Mouse (Mus musculus) liver (tissue): Measurements from ENCODE around the gene Lrrc4c.

ENCODE experiments used
- DNase-seq: peaks from one replicate; pipeline ENCODE4 v3.0.0-alpha.2; 2020; ENCODE audit warnings: mixed read lengths

The Lrrc4c gene

DNA sequence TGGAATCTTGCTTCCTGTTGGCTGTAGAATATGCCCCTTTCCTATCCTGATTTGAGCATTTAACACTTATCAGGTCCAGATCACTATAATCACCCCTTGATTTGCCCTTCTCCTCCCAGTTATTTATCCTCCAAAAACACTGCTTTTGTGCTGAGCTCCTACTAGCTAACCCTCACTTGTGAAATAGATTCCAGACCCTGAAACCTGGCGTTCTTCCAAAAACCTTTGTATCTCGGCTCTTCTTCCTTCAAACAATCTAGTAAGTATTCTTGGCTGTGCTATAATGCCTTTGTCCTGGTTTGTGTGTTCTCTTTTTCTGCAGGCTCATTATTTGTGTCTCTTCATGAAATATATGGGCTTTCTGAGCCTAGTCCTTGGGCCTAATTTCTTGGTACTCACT is 1167.6 kb downstream of the Lrrc4c start:
- no peak for DNase-seq

DNA sequence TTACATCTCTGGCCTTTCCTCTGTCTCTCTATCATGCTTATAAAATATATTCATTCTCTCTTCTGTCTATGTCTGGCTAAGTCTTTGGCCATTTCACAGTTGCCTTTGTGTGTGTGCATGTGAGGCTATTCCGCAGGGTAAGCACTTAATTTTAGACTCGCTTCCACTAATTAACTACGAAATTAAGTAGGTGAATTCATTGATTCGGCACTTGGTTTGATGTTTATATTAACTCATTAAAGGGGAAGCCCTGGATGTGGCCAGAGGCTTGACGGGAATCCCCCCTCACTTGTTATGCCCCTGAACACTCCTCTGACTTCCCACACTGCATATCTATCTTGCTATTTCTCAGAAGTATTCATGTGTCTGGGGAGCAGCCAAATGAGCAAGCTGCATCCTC is 1169.6 kb downstream of the Lrrc4c start:
- no peak for DNase-seq

DNA sequence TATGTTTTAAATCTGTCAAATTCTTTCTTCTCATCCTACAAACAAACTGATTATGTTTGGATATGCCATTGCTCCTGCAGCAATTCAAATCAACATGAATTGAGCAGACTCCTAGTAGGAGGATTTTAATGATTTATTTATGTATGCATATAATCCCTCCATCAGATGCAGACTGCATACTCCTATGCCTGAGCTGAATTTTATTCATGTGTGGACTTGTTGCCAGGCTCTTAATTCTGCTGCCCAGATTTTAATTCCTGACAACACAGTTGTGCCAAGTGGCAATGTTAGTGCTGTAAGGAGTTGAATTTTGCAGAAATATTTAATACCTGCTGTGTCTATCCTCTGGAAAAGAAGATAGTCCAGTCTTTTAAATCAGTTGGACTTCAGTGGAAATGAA is 1179.1 kb downstream of the Lrrc4c start:
- no peak for DNase-seq

DNA sequence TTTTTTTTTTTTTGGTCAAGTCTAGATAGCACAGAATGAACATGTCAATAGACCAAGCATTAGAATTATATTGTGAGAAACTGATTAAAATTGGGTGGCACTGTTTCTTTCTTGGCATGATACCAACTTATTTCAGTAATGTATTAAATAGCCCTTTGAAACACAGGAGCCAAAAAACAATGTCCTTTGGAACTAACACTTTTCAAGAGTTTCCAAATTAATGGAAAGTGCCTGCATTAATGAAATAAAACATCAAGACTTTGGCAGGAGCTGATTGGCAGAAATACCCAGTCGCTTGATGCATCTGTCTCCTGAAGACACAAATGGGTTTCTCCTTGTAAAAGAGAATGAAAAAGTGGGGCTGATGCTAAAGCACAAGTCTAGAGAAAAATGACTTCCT is 1184.5 kb downstream of the Lrrc4c start:
- no peak for DNase-seq

DNA sequence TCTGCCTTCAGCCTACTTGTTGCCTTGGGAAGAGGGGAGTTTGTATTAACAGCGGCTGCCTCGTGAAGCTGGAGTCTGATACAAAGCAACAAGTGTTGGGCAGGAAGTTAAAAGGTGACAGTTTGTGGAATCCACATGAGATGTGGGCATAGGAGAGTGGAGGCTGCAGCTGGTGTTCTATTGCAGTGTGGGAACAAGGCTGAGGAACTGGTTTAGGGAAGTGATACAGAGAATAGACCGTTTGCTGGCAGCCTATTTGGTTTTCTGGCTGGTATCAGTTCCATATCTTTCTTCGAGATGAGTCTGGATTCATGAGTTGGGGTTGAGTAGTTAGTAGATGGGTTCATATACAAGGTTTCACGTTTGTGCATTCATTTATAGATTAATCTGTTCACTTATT is 1186.9 kb downstream of the Lrrc4c start:
- no peak for DNase-seq

DNA sequence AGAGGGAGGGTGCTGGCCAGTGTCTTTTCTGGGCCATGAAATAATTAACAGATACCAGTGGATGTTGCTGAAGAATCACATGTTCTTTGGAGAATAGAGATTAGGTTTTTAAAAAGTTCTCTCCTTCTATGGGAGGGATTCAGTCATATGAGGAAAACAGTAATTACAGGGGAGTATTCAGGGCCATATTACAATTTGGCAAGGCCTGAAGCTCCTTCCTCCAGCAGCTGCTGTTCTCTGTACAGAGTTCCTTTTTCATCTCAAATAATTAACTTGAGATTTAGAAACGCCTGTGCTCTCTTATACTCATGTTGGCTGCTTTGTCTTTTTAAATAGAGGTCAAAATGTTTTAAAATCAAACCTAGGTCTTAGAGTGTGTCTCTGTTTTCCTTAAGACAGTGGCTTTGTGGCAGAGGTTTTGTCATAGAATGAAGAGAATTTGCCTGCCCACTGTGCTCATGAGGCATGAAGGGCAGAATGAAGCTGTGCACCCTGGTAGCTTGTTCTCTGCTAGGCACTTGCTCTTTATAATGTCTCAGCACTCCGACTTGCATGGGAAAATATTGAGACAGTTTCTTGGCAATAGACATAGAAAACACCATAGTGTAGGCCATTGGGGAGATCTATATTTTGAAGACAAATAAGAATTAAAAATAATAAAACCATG is 1206.4 kb downstream of the Lrrc4c start:
- no peak for DNase-seq

DNA sequence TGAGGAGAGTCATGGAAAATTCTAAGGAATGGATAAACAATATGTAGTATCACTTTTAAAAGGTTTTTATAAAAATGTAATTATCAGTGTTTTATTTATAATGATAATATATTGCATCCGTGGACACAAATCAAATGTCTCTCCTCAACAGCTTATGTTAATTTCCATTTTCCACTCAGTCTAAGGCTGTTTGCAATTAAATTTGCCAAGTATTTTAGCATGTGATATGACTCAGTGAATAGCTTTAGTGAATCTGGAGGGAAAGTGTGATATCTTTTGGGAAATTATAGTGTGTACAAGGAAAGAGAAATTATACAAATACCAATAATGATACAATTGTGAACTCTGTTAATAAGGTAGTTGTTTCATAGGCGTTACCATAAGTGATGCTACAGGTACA is 1207.1 kb downstream of the Lrrc4c start:
- DNase-seq = no peak

DNA sequence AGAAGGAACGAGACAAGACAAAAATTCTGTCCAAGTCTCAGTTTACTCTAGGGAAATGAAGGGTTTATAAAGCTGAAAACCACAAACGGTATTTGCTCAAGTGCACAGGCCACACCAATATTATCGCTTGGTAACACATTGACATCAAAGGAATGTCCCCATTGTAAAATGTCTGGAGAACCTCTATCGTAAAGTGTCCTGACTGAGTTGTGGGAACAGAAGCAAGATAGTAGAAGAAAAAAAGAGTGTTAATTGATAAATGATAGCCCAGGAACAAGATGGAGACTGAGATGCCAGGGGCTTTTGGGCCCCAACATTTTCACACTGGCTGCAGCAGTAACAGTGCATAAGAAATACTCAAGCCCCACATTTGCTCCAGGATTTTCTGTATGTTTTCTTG is 1212.7 kb downstream of the Lrrc4c start:
- DNase-seq = no peak

DNA sequence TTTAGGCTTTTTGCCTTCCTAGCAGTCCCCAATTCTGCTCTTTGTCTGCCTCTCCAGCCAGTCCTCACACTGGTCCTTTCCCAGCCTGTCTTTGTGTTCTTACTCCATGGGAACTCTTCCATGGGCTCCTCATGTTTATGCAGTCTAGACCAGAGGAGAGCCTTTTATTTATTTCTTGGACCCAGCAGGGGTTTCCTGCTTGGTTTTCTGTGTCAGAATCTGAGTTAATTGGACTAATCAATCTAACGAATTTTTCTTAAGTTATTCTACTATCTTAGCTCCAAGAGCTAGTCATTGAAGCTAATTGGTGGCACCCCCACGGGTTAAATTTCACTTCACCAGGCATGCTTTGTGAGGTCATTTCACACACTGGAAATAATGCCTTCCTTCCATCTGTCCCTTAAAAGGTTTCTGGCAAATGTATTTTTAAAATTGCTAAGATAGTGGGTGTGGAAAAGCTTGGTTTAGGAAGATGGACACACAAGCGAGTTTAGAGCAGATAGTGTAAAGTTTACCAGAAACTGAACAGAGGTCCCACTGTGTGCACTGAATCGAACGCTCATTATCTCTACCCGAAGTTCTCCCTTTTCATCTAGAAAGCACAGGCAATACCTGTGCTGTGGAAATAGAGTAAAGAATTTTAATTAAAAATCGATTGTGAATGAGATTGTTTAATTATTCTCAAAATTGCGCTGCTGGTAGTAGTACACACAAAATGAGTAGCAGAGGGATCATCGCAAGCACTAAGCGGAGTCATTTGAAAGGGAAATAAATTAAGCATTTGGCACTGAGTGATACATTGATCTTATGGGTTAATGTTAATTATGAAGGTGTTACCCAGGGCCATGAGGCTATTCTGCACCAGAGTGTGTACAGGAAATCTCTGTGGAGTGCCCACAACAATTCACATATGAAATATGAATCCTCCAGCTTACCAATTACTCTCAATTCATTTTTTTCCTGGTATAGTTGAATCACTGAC is 1226.0 kb downstream of the Lrrc4c start:
- DNase-seq = no peak

DNA sequence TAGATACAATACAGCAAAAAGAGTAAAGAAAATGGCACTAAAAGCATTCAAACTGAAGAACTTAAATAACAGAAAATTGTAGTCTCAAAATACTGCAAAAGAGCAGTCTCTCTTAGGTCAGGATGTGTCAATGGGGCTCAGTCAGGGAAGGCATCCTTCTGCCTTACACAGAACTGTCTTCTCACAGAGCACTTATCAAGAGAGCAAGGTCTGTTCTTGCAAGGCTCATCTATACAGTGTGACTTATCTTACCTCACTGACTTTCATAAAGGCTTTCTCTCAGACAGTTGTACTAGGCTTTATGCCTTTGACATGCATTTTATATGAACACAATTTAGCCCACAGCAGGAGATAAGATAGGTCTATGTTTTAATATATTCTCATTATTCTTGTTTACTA is 1226.7 kb downstream of the Lrrc4c start:
- DNase-seq = no peak

DNA sequence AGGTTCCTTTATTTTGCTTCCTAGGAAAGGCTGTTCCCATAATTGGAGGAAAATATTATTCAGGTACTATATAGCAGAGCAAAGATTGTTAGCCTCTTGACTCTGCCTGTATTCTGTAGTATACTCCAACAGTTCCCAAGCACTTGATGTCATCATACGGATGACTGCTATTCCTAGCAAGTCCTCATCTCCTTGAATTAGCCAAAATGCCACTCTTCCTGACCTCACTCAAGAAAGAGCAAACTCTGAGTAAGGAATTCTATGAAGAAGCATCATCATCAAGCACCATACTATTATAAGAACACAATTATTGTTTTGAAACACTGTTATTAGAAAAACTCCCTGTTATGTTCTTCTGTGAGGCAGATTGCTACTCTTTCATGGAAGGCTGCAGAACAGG is 1228.0 kb downstream of the Lrrc4c start:
- DNase-seq = no peak

DNA sequence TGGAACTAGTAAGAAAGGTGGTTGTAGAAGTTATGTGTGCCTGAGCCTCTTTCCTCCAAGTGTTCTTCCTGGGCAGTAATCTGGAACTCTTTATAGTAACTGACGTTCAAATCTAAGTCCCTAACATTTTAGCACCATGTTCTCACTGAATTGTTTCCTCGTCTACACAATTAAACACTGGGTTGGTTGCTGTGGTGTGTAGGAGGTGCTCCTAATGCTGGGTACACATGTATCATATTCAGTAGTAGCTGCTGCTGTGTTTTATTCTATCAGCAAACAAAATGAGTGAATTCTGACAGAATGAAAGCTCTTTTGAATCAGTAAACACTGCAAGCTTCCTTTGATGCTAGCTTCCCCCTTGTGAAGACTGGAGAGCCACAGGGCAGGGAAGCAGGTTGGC is 1246.5 kb downstream of the Lrrc4c start:
- no peak for DNase-seq

DNA sequence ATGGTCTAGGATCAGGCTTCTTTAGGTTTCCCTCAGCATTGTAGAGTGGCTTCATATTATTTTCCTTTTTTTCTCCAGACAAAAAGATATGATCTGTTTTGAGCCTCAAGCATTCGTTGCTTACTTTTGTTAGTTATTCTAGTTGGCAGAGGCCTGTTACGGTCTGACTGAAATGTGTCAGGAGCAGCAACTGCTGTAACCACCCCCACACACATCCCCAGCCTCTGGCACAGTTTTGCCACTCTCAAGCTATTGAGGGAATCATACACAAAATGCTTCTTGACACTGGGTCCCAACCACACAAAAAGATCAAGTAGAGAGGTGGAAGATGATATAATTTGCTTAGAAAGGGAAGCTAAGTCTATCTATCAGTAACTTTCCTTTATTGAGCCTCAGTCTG is 1251.0 kb downstream of the Lrrc4c start:
- no peak for DNase-seq

DNA sequence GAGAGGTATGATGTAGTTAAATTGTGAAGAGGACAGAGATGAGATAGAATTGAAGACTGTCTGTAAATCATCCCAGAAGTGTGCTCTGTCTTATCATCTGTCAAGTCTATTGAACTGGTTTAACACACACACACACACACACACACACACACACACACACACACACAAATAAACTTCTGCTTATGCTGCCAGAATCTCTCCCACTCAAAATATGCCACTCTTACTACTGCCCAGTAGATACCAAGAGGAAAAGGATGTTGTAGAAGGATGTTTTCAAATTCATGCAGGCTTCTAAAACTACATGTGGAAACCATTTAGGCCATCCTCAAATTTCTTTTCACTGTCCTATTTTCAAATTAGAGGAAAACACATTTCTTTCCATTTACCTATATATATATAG is 1257.0 kb downstream of the Lrrc4c start:
- DNase-seq = no peak

DNA sequence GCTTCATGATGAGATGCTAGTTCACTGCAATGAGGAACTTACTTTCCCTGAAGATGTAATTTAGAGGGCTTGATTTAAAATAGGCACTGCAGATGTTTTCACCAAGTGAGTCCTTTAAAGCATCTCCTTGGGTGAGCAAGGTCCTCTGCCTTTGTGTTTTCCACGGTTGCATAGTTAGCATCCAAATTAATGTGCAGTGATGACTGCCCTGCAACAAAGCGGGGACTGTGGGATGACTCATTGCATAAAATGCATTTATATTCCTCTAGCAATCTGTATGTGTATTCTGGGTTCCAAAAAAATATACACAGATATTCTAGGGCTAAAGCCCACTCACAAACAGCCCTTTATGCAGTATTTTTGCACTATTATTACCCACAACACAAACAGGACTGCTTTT is 1263.2 kb downstream of the Lrrc4c start:
- no peak for DNase-seq

DNA sequence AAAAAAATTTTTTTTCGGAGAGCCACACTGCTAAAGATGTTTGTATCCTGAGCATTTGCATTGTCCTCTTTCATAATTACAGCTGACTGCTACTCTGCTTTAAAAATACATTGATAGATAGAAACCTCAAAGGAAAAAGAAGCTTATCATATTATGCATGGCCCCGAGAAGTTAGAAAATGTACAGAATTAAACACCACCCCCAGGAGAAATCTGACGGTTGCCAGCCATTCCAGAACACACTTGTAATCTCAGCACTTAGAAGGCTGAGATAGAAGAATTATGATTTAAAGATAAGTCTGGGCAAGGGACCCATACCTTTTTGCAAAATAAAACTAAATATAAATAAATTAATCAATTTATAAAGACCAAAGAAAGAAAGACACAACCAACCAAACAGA is 1268.4 kb downstream of the Lrrc4c start:
- no peak for DNase-seq

DNA sequence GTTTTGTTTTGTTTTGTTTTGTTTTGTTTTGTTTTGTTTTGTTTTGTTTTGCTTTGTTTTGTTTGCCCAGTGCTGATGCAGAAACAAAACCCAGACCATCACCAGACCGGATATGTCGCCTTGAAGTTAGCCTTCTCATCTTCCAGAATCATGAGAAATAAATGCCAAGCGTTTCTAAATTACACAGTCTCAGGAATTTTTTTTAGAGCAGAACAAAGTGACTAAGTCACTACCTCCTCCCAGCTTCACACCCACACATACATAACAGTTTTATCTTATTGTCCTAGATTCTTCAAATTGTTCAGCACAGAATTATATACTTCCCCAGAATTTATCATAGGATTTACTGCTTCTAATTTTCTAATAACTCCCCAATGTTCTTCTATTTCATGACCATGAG is 1272.6 kb downstream of the Lrrc4c start:
- DNase-seq = no peak

DNA sequence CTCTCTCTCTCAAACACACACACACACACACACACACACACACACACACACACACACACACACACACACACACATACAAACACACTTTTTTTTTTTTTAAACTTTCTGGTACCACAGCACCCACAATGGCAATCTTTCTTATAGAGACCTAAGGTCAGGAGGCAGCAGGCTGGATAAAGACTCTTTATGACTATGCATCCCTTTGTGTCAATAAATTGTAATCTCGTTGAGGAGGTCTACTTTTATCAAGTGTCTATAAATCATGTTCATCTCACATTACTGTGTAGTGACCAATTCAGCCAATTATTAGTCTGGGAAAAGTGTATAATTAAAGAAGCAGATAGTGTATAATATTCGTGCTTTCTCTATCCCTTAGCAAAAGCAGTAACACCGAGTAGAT is 1286.2 kb downstream of the Lrrc4c start:
- no peak for DNase-seq

DNA sequence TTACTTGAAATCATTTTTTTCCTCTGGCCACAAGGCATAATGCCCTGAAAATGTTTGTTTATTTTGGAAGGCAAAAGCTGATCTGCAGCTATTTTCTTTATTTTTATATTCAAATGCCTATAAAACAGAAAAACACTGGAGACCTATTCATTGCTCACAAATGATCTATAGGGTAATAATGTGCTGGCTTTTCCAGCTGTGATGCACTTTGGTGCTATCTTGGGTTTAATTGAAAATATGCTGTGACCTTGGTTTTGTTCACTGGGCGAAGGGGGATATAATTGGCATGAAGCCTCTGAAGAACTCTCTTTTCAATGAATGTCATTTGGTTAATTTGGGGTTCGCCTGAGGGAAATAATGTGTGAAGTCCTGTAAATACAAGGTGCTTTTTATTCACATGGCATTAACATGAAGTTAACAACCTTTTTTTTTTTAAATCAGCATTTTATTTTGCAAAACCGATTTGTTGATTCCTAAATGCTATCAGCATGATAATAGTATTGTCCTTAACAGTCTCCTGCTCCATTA is 1286.8 kb downstream of the Lrrc4c start:
- no peak for DNase-seq

DNA sequence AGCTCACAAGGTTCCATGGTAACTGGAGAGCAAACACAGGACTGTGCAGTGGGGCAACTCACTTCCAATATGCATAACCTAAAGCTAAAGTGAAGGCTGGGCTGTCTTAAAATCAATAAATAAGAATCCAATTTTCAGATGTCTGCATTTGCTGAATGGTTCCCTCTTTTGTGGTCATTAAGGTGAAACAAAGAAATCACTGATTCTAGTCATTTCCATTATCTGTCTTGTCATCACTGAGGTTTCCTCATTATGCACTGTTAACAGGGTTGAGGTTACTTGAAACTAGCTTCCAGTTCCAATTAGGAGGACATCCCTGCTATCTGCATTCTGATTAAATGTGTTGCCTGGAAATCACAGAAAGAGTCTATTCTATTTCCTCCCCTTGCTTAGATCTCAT is 1291.5 kb downstream of the Lrrc4c start:
- DNase-seq = no peak

DNA sequence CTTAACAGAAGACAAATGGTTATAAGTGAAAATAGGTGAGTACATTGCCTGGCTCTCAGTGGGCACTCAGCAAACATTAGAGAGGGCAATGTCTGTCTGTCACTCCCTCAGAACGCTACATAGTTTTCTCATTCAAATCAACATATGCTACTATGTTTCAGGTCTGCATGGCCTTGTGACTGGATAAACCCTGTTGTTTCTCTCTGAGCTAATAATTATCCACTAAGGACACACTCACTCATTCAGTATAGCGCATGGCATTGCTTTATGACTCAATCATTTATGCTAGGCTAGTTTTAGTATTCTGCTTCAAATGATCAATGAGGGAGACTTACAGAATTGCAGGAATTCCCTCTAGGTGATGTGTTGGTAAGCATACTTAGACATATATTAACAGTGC is 1292.6 kb downstream of the Lrrc4c start:
- no peak for DNase-seq

DNA sequence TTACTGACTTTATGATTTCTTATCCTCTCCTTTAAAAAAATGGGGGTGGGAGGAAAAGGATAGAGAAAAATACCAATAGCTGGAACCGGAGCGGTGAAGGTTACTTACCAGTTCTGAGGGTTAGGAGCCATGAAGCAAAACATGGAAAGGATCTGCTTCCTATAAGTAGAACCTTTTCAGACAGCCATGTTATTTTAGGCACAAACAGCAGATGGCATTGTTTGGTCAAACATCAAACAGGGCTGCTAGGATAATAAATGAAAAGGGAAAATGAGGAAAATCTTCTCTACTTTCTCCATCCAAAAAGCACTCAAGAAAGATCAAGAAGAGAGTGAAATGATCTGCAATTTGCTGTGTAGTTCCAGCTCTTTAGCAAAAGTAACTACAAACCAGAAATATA is 1296.8 kb downstream of the Lrrc4c start:
- no peak for DNase-seq

DNA sequence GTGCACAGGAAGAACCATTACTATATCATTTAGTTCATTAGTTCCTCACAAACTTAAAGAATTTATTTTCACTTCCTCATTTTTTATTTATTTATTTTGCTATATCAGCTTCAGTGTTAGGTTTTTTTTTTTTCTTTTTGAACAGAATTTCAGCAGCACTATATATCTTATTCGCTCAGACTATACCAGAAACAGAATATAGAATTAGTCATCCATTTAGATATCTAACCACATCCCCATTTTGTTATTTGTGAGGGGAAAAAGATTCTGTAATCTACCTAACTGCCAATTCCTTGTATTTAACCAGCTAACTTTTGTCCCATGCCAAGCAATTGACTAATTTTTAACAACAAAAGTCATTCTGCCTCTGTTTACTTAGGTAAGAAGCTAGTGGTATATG is 1300.6 kb downstream of the Lrrc4c start:
- no peak for DNase-seq

DNA sequence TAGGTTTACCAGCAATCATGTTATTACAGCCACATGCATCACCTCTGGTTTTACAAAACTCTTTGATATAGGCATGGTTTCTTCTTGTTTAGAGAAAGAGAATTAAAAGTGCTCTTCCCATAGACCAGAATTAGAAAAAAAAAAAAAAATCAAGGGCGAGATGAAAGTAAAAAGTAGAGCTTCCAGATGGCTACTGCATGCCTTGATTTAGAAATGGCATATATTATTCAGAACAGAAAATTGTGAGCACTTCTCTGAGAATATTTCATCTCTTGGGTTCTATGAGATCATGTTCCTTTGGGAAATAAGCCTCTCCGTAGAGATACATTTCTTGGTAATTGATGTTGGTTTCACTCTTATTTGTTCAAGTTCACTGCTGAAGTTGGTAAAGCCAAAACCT is 1322.0 kb downstream of the Lrrc4c start:
- no peak for DNase-seq
